Mouse (Mus musculus) liver, embryonic 11.5 days (tissue): ENCODE results near the gene Mitf. TPM values are rescaled to one million over a fixed set of nuclear protein-coding genes. Genes with fewer than 3 reads are reported as not detected.
A peak's percentile ranks its signal among the peaks of the same experiment; 100 is the strongest.

Source experiments
- ATAC-seq: fragments of 200-750 bp; cut with Nextera tagmentation; replicated peaks from 2 replicates; pipeline ENCODE4 v1.8.0; 2017; ENCODE audit warnings: moderate number of reproducible peaks, mild to moderate bottlenecking, moderate TSS enrichment, moderate library complexity; ENCODE audit not compliant: low FRiP score
- DNase-seq: peaks from one replicate; pipeline ENCODE4 v3.0.0-alpha.2; 2017; ENCODE audit warnings: low spot score
- H3K27ac ChIP-seq: fragments of 300-500 bp; sonication (generic); 2 replicates; pipeline ENCODE4 v1.5.1; 2014; ENCODE audit warnings: mild to moderate bottlenecking, low read depth, low read length, control low read depth
- H3K27me3 ChIP-seq: fragments of 300-500 bp; sonication (generic); replicated peaks from 2 replicates; pipeline ENCODE4 v1.6.1; 2014; ENCODE audit warnings: low read length, mixed read lengths; ENCODE audit not compliant: control insufficient read depth, insufficient read depth
- H3K36me3 ChIP-seq: fragments of 300-500 bp; sonication (generic); 2 replicates; pipeline ENCODE4 v1.6.1; 2014; ENCODE audit warnings: mild to moderate bottlenecking, low read length, moderate library complexity, mixed read lengths; ENCODE audit not compliant: control insufficient read depth, insufficient read depth
- H3K4me1 ChIP-seq: fragments of 300-500 bp; sonication (generic); replicated peaks from 2 replicates; pipeline ENCODE4 v1.6.1; 2014; ENCODE audit warnings: low read length, mixed read lengths; ENCODE audit not compliant: control insufficient read depth, insufficient read depth
- H3K4me2 ChIP-seq: fragments of 300-500 bp; sonication (generic); 2 replicates; pipeline ENCODE4 v1.6.1; 2014; ENCODE audit warnings: mild to moderate bottlenecking, control low read depth, moderate library complexity
- H3K4me3 ChIP-seq: fragments of 300-500 bp; sonication (generic); 2 replicates; pipeline ENCODE4 v1.5.1; 2014; ENCODE audit warnings: low read depth, low read length, control low read depth
- H3K9ac ChIP-seq: fragments of 300-500 bp; sonication (generic); 2 replicates; pipeline ENCODE4 v1.6.1; 2014; ENCODE audit warnings: low read depth, low read length, control low read depth
- H3K9me3 ChIP-seq: fragments of 300-500 bp; sonication (generic); 2 replicates; pipeline ENCODE4 v1.6.1; 2016; ENCODE audit warnings: low read length, inconsistent platforms, mixed read lengths; ENCODE audit not compliant: control insufficient read depth
- WGBS: fragments of 180-500 bp; shearing (Covaris S2); extraction: QIAGEN DNeasy Blood & Tissue Kit; methylation state at CpG from one replicate; pipeline ENCODE4 v1.1.7; 2014; 5-methylcytosine and 5-hydroxymethylcytosine counted together
- polyA plus RNA-seq: library from polyadenylated mRNA; unstranded; fragments of >200 nt; fragmentation: Nextera tagmentation; extraction: Ambion mirVana; gene quantifications from 2 replicates; pipeline ENCODE4 v1.2.1, GENCODE M21; 2014

Gene Mitf
- polyA plus RNA-seq, 1 experiment from 2014 or later: 1.0 TPM

GRCm38 (mm10) chr6:97950882-97951245 is 144.0 kb downstream of the Mitf start:
- H3K9ac ChIP-seq: no peak overlapping the region
- no peak overlapping the region for H3K4me2 ChIP-seq
- WGBS: 82% methylated on average over 2 of the region's 2 CpGs
- H3K36me3 ChIP-seq: no peaks in the 10 kb centered on the region
- ATAC-seq: no peak
- H3K27ac ChIP-seq: no peak overlapping the region
- H3K4me1 ChIP-seq: no peaks in the 10 kb centered on the region
- DNase-seq: no peak
- H3K4me3 ChIP-seq: no peak overlapping the region
- H3K9me3 ChIP-seq: no peaks in the 10 kb centered on the region
- no peaks in the 10 kb centered on the region for H3K27me3 ChIP-seq

- no peak for DNase-seq
- no peaks in the 10 kb centered on the region for H3K9me3 ChIP-seq
- H3K27ac ChIP-seq: no peak overlapping the region
- ATAC-seq: no peak
- WGBS: 76% methylated on average over 1 of the region's 1 CpGs
- H3K9ac ChIP-seq: no peak overlapping the region
- H3K36me3 ChIP-seq: no peaks in the 10 kb centered on the region
- H3K4me1 ChIP-seq: no peaks in the 10 kb centered on the region
- H3K4me2 ChIP-seq: no peak overlapping the region
- no peak overlapping the region for H3K4me3 ChIP-seq
- no peaks in the 10 kb centered on the region for H3K27me3 ChIP-seq
Measured at GRCm38 (mm10) chr6:97951711-97952110, 144.9 kb downstream of the Mitf start.

- WGBS: 87% methylated on average over 8 of the region's 8 CpGs
- no peak overlapping the region for H3K27ac ChIP-seq
- ATAC-seq: no peak
- DNase-seq: no peak
- no peak overlapping the region for H3K4me3 ChIP-seq
- H3K4me1 ChIP-seq: no peaks in the 10 kb centered on the region
- H3K27me3 ChIP-seq: no peaks in the 10 kb centered on the region
- H3K9ac ChIP-seq: no peak overlapping the region
- H3K36me3 ChIP-seq: no peaks in the 10 kb centered on the region
- H3K9me3 ChIP-seq: no peaks in the 10 kb centered on the region
- H3K4me2 ChIP-seq: no peak overlapping the region
Measured at GRCm38 (mm10) chr6:97952845-97953244, 146.0 kb downstream of the Mitf start.

- H3K9me3 ChIP-seq: no peaks in the 10 kb centered on the region
Measured at GRCm38 (mm10) chr6:97956121-97956520, 149.3 kb downstream of the Mitf start.

GRCm38 (mm10) chr6:97956636-97957035 is 149.8 kb downstream of the Mitf start:
- ATAC-seq: 0 out of 2 replicates have a peak, but pooled peaks have one; percentile 39
- Histone ChIP-seq H3K27me3 (no peaks in the 10 kb centered on the region), H3K27ac (no peak overlapping the region), H3K4me3 (no peak overlapping the region), H3K9me3 (no peaks in the 10 kb centered on the region), H3K9ac (no peak overlapping the region), H3K36me3 (no peaks in the 10 kb centered on the region), H3K4me1 (no peaks in the 10 kb centered on the region), H3K4me2 (no peak overlapping the region)
- WGBS: 69% methylated on average over 10 of the region's 10 CpGs
- no peak for DNase-seq

More at GRCm38 (mm10) chr6:97956121-97956520, 149.3 kb downstream of the Mitf start:
- no peak for DNase-seq
- Histone ChIP-seq H3K36me3 (no peaks in the 10 kb centered on the region), H3K27me3 (no peaks in the 10 kb centered on the region), H3K4me1 (no peaks in the 10 kb centered on the region), H3K4me3 (no peak overlapping the region), H3K9ac (no peak overlapping the region), H3K27ac (no peak overlapping the region), H3K4me2 (no peak overlapping the region)
- WGBS: 78% methylated on average over 6 of the region's 6 CpGs
- no peak for ATAC-seq

GRCm38 (mm10) chr6:97958276-97958675 is 151.4 kb downstream of the Mitf start:
- WGBS: 76% methylated on average over 4 of the region's 4 CpGs
- no peaks in the 10 kb centered on the region for H3K27me3 ChIP-seq
- no peak for ATAC-seq

GRCm38 (mm10) chr6:97961776-97962175 is 154.9 kb downstream of the Mitf start:
- no peak overlapping the region for H3K27ac ChIP-seq
- H3K4me1 ChIP-seq: no peaks in the 10 kb centered on the region
- no peaks in the 10 kb centered on the region for H3K9me3 ChIP-seq
- H3K27me3 ChIP-seq: no peaks in the 10 kb centered on the region
- no peak for ATAC-seq
- H3K36me3 ChIP-seq: no peaks in the 10 kb centered on the region
- WGBS: 53% methylated on average over 2 of the region's 2 CpGs
- DNase-seq: no peak
- H3K4me3 ChIP-seq: no peak overlapping the region
- no peak overlapping the region for H3K4me2 ChIP-seq
- no peak overlapping the region for H3K9ac ChIP-seq

More at GRCm38 (mm10) chr6:97958276-97958675, 151.4 kb downstream of the Mitf start:
- H3K4me2 ChIP-seq: no peak overlapping the region
- H3K36me3 ChIP-seq: no peaks in the 10 kb centered on the region
- no peak overlapping the region for H3K27ac ChIP-seq
- no peak overlapping the region for H3K9ac ChIP-seq
- no peak overlapping the region for H3K4me3 ChIP-seq
- no peaks in the 10 kb centered on the region for H3K4me1 ChIP-seq
- H3K9me3 ChIP-seq: no peaks in the 10 kb centered on the region
- no peak for DNase-seq

GRCm38 (mm10) chr6:97962311-97962710 is 155.5 kb downstream of the Mitf start:
- no peak overlapping the region for H3K27ac ChIP-seq
- DNase-seq (no peak), ATAC-seq (no peak)
- H3K36me3 ChIP-seq: no peaks in the 10 kb centered on the region
- no peaks in the 10 kb centered on the region for H3K9me3 ChIP-seq
- 69% methylated on average over 1 of the region's 1 CpGs for WGBS
- no peak overlapping the region for H3K4me2 ChIP-seq
- H3K4me3 ChIP-seq: no peak overlapping the region
- H3K4me1 ChIP-seq: no peaks in the 10 kb centered on the region
- H3K9ac ChIP-seq: no peak overlapping the region
- H3K27me3 ChIP-seq: no peaks in the 10 kb centered on the region

GRCm38 (mm10) chr6:97964750-97965149 is 157.9 kb downstream of the Mitf start:
- 71% methylated on average over 3 of the region's 3 CpGs for WGBS
- no peaks in the 10 kb centered on the region for H3K36me3 ChIP-seq
- no peak for ATAC-seq

More at GRCm38 (mm10) chr6:97964750-97965149, 157.9 kb downstream of the Mitf start:
- Histone ChIP-seq H3K27me3 (no peaks in the 10 kb centered on the region), H3K4me1 (no peaks in the 10 kb centered on the region), H3K4me3 (no peak overlapping the region), H3K27ac (no peak overlapping the region), H3K9ac (no peak overlapping the region), H3K9me3 (no peaks in the 10 kb centered on the region), H3K4me2 (no peak overlapping the region)
- no peak for DNase-seq
